Mouse (Mus musculus): ENCODE measurements around the gene Onecut1. TPM values are rescaled to one million over a fixed set of nuclear protein-coding genes. Genes with fewer than 3 reads are reported as not detected.

The Onecut1 gene
- polyA plus RNA-seq, 1 experiment from 2014 or later: 1.2 TPM

DNA sequence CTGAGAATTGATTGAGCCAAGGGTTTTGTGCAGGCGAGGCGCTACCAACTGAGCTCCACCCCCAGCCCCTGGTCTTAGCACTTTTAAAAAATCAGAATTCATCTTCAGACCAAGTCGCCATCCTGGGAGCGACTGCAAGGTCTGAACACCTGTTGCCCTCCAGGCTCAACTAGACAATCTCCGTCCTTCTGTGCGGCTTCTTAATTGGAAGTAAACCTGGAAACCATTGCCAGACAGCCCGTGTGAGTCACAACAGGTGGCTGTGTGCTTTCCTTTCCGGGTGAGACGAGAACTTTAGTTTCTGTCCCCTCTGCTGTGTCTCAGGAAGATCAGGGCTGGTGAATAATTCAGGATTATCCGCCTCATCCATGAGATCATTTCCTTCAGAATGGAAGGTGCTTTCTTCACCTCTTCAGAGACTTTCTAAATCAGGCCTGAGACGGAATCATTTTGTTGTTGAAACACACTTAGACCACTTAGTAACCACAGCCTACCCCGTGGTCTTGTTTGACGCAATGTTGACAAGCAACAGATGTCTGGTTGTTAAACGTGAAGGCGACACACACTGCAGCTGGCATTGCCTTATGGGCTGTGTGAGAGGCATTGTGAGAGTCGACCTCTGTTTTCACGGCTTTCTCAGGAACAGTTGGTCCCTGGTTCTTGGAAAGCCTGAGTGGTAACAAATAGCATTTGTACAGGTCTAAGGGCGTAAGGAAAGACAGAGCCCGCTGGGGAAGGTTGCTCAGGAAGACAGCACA, 51.1 kb downstream of the Onecut1 start:
- no peaks in the 10 kb centered on the region for H3K36me3 ChIP-seq
- H3K9me3 ChIP-seq (replicated peaks): no peaks in the 10 kb centered on the region
- H3K9ac ChIP-seq: no peak overlapping the region
- no peak overlapping the region for H3K4me2 ChIP-seq
- H3K4me1 ChIP-seq (replicated peaks): no peaks in the 10 kb centered on the region
- no peak overlapping the region for H3K27ac ChIP-seq
- 55% methylated on average over 19 of the region's 19 CpGs for WGBS (ENCODE audit: insufficient replicate concordance)
- ATAC-seq (ENCODE audit: low read depth) (no peak), DNase-seq (no peak)
- H3K27me3 ChIP-seq: no peaks in the 10 kb centered on the region
- H3K4me3 ChIP-seq (replicated peaks): no peak overlapping the region

DNA sequence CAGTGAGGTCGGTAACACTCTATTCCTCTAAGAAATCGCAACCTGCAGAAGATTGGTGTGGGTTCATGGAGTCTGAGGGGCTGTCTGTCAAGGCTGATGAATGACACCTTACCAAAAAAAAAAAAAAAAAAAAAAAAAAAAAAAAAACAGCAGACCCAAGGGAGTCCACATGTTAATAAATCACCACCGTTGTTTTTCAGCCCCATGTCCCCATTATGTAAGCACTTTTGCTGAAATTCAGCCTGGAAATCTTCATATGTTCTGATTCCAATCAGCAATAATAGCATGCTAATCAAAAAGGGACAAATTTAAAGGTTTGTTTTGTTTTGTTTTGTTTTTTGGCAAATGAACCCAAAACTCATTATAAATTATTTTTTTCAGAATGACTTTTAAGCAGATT, 53.9 kb downstream of the Onecut1 start:
- Histone ChIP-seq H3K4me3 (replicated peaks) (no peak overlapping the region), H3K36me3 (no peaks in the 10 kb centered on the region), H3K27ac (no peak overlapping the region), H3K27me3 (no peaks in the 10 kb centered on the region), H3K9me3 (replicated peaks) (no peaks in the 10 kb centered on the region), H3K4me1 (replicated peaks) (peaks cover 4% of the 10 kb centered on the region; the same call in 1 of the 2 replicates), H3K9ac (no peak overlapping the region), H3K4me2 (no peak overlapping the region)
- ATAC-seq (ENCODE audit: low read depth) (no peak), DNase-seq (no peak)
- WGBS (ENCODE audit: insufficient replicate concordance): 68% methylated on average over 3 of the region's 3 CpGs

- no peak overlapping the region for H3K9ac ChIP-seq
- H3K4me3 ChIP-seq (replicated peaks): no peak overlapping the region
- no peak for ATAC-seq (ENCODE audit: low read depth)
- no peak overlapping the region for H3K27ac ChIP-seq
- WGBS (ENCODE audit: insufficient replicate concordance): 72% methylated on average over 12 of the region's 12 CpGs
- no peaks in the 10 kb centered on the region for H3K9me3 ChIP-seq (replicated peaks)
- H3K27me3 ChIP-seq: no peaks in the 10 kb centered on the region
- no peaks in the 10 kb centered on the region for H3K36me3 ChIP-seq
- H3K4me1 ChIP-seq (replicated peaks): peaks cover 4% of the 10 kb centered on the region; the same call in 1 of the 2 replicates
- DNase-seq: no peak
- H3K4me2 ChIP-seq: no peak overlapping the region
Observed at GRCm38 (mm10) chr9:74920450-74920849, 58.7 kb downstream of the Onecut1 start.

DNA sequence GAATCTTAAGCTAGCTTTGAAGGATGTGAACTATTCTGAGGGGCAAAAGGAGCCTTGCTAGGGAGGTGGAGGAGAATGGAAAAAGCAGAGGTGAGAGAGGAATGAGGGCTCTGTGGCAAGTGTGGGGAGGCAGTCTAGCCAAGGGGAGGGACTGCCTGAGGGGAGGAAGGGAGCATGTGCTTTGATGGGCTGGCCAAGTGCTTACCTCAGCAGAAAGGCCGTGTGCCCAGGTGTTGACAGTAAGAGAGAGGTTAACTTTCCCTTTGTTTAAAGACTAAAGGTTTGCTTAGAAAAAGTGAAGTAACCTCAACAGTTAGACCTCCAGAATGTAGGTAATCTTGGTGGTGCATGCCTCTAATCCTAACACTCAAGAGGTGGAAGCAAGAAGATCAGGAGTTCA, 59.7 kb downstream of the Onecut1 start:
- DNase-seq: no peak
- 33% methylated on average over 1 of the region's 1 CpGs for WGBS (ENCODE audit: insufficient replicate concordance)
- no peaks in the 10 kb centered on the region for H3K9me3 ChIP-seq (replicated peaks)

DNA sequence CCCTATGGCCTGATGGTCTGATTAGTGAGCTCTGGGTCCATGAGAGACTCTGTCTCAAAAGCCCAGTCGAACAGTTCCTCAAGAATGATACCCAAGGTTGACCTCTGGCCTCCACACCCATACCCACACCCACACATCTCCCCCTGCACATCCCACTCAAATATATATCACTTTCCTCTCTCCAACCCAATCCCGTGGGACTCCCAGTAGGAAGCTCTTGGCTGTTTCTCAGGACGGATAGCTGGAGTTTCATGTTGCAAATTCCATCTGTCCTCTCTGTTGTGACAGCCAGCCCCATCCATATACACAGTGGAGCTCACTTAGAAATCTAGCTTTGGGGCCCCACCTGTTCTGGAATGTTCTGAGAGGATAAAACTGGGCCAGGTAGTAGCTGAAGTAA, 61.2 kb downstream of the Onecut1 start:
- no peak for ATAC-seq (ENCODE audit: low read depth)
- Histone ChIP-seq H3K27ac (no peak overlapping the region), H3K4me2 (no peak overlapping the region), H3K4me3 (replicated peaks) (no peak overlapping the region), H3K36me3 (no peaks in the 10 kb centered on the region), H3K9me3 (replicated peaks) (no peaks in the 10 kb centered on the region), H3K9ac (no peak overlapping the region), H3K4me1 (replicated peaks) (peaks cover 4% of the 10 kb centered on the region; the same call in 1 of the 2 replicates), H3K27me3 (no peaks in the 10 kb centered on the region)
- 46% methylated on average over 3 of the region's 3 CpGs for WGBS (ENCODE audit: insufficient replicate concordance)
- no peak for DNase-seq

More for the DNA sequence above, 59.7 kb downstream of the Onecut1 start:
- ATAC-seq (ENCODE audit: low read depth): no peak
- H3K4me1 ChIP-seq (replicated peaks): peaks cover 4% of the 10 kb centered on the region; the same call in 1 of the 2 replicates
- no peak overlapping the region for H3K9ac ChIP-seq
- H3K27me3 ChIP-seq: no peaks in the 10 kb centered on the region
- H3K36me3 ChIP-seq: no peaks in the 10 kb centered on the region
- no peak overlapping the region for H3K4me3 ChIP-seq (replicated peaks)
- H3K4me2 ChIP-seq: no peak overlapping the region
- H3K27ac ChIP-seq: no peak overlapping the region

- Histone ChIP-seq H3K36me3 (no peaks in the 10 kb centered on the region), H3K9me3 (replicated peaks) (no peaks in the 10 kb centered on the region), H3K9ac (no peak overlapping the region), H3K4me2 (no peak overlapping the region), H3K4me3 (replicated peaks) (no peak overlapping the region), H3K4me1 (replicated peaks) (peaks cover 4% of the 10 kb centered on the region; the same call in 1 of the 2 replicates), H3K27ac (no peak overlapping the region), H3K27me3 (no peaks in the 10 kb centered on the region)
- ATAC-seq (ENCODE audit: low read depth): no peak
- no peak for DNase-seq
- WGBS (ENCODE audit: insufficient replicate concordance): 66% methylated on average over 6 of the region's 6 CpGs
Observed at GRCm38 (mm10) chr9:74923291-74923977, 61.7 kb downstream of the Onecut1 start.

GRCm38 (mm10) chr9:74925220-74925769, 63.6 kb downstream of the Onecut1 start:
- no peak overlapping the region for H3K4me2 ChIP-seq

GRCm38 (mm10) chr9:74929981-74930423, 68.3 kb downstream of the Onecut1 start:
- no peak for ATAC-seq (ENCODE audit: low read depth)
- H3K27me3 ChIP-seq: no peaks in the 10 kb centered on the region
- no peak for DNase-seq
- WGBS (ENCODE audit: insufficient replicate concordance): 66% methylated on average over 4 of the region's 4 CpGs
- no peak overlapping the region for H3K27ac ChIP-seq
- H3K9me3 ChIP-seq (replicated peaks): no peaks in the 10 kb centered on the region
- no peak overlapping the region for H3K4me3 ChIP-seq (replicated peaks)
- no peaks in the 10 kb centered on the region for H3K36me3 ChIP-seq
- no peaks in the 10 kb centered on the region for H3K4me1 ChIP-seq (replicated peaks)
- no peak overlapping the region for H3K4me2 ChIP-seq
- no peak overlapping the region for H3K9ac ChIP-seq

More at GRCm38 (mm10) chr9:74925220-74925769, 63.6 kb downstream of the Onecut1 start:
- H3K9me3 ChIP-seq (replicated peaks): no peaks in the 10 kb centered on the region
- no peak for ATAC-seq (ENCODE audit: low read depth)
- no peak for DNase-seq
- 71% methylated on average over 10 of the region's 10 CpGs for WGBS (ENCODE audit: insufficient replicate concordance)
- H3K4me3 ChIP-seq (replicated peaks): no peak overlapping the region
- H3K27ac ChIP-seq: no peak overlapping the region
- H3K9ac ChIP-seq: no peak overlapping the region
- no peaks in the 10 kb centered on the region for H3K36me3 ChIP-seq
- H3K27me3 ChIP-seq: no peaks in the 10 kb centered on the region
- H3K4me1 ChIP-seq (replicated peaks): peaks cover 1% of the 10 kb centered on the region; the same call in 1 of the 2 replicates

GRCm38 (mm10) chr9:74930653-74931052, 68.9 kb downstream of the Onecut1 start:
- H3K4me3 ChIP-seq (replicated peaks): no peak overlapping the region
- H3K4me1 ChIP-seq (replicated peaks): no peaks in the 10 kb centered on the region
- WGBS (ENCODE audit: insufficient replicate concordance): 76% methylated on average over 5 of the region's 5 CpGs
- H3K9me3 ChIP-seq (replicated peaks): no peaks in the 10 kb centered on the region
- no peak overlapping the region for H3K9ac ChIP-seq
- H3K36me3 ChIP-seq: no peaks in the 10 kb centered on the region
- no peaks in the 10 kb centered on the region for H3K27me3 ChIP-seq
- DNase-seq: no peak
- ATAC-seq (ENCODE audit: low read depth): no peak
- H3K4me2 ChIP-seq: no peak overlapping the region
- no peak overlapping the region for H3K27ac ChIP-seq

GRCm38 (mm10) chr9:74935289-74935688, 73.6 kb downstream of the Onecut1 start:
- Histone ChIP-seq H3K9me3 (replicated peaks) (no peaks in the 10 kb centered on the region), H3K9ac (no peak overlapping the region), H3K4me3 (replicated peaks) (no peak overlapping the region), H3K4me1 (replicated peaks) (no peaks in the 10 kb centered on the region), H3K27me3 (no peaks in the 10 kb centered on the region), H3K27ac (no peak overlapping the region), H3K4me2 (no peak overlapping the region), H3K36me3 (no peaks in the 10 kb centered on the region)
- ATAC-seq (ENCODE audit: low read depth): no peak
- 53% methylated on average over 3 of the region's 3 CpGs for WGBS (ENCODE audit: insufficient replicate concordance)
- no peak for DNase-seq

- no peak overlapping the region for H3K27ac ChIP-seq
- no peaks in the 10 kb centered on the region for H3K27me3 ChIP-seq
- WGBS (ENCODE audit: insufficient replicate concordance): 72% methylated on average over 3 of the region's 3 CpGs
- H3K4me2 ChIP-seq: no peak overlapping the region
- no peaks in the 10 kb centered on the region for H3K4me1 ChIP-seq (replicated peaks)
- no peak overlapping the region for H3K4me3 ChIP-seq (replicated peaks)
- DNase-seq (no peak), ATAC-seq (ENCODE audit: low read depth) (no peak)
- H3K36me3 ChIP-seq: no peaks in the 10 kb centered on the region
- no peak overlapping the region for H3K9ac ChIP-seq
- no peaks in the 10 kb centered on the region for H3K9me3 ChIP-seq (replicated peaks)
Observed at GRCm38 (mm10) chr9:74937761-74938160, 76.0 kb downstream of the Onecut1 start.
